In genomic region chr12:34683375-34683774, GRCm38 (mm10) we compare ENCODE assay signal across 12 mouse cellular contexts.
DNase-seq lines count a peak whose midpoint lies in the region; ATAC-seq and TF ChIP-seq lines count a peak whose summit lies in the region.
"Had no signal": no experiment of that assay in that cellular context is flagged by ENCODE, and none has a peak within 500 bp of the region (broad histone marks: within the 10 kb centered on the region; RNA-seq: fewer than 3 reads in every experiment).

No protein-coding gene starts in this region.

- H3K27me3 ChIP-seq in forebrain, embryonic 14.5 days (replicated peaks; ENCODE audit: control insufficient read depth, insufficient read depth, low read length): no peaks in the 10 kb centered on the region
- no peaks in the 10 kb centered on the region for H3K27me3 ChIP-seq in forebrain, embryonic 16.5 days (replicated peaks; ENCODE audit: control insufficient read depth, insufficient read depth, low read length)
- H3K27me3 ChIP-seq in midbrain, embryonic 14.5 days (ENCODE audit: control insufficient read depth, insufficient read depth, low read length): no peaks in the 10 kb centered on the region
- no peaks in the 10 kb centered on the region for H3K27me3 ChIP-seq in midbrain, embryonic 10.5 days (ENCODE audit: low read depth, poor library complexity, severe bottlenecking)
- H3K27me3 ChIP-seq in kidney, postnatal 0 days (ENCODE audit: insufficient read depth, low read length): no peaks in the 10 kb centered on the region
- H3K27me3 ChIP-seq in midbrain, embryonic 15.5 days (replicated peaks): no peaks in the 10 kb centered on the region
- H3K27me3 ChIP-seq: liver, embryonic 15.5 days had no signal

- H3K4me1 ChIP-seq in forebrain, embryonic 14.5 days (ENCODE audit: control insufficient read depth, insufficient read depth, low read length): no peaks in the 10 kb centered on the region
- H3K4me1 ChIP-seq in forebrain, embryonic 16.5 days (replicated peaks; ENCODE audit: control insufficient read depth, insufficient read depth, low read length): 0 out of 2 replicates have a peak, but pooled peaks cover 4% of the 10 kb centered on the region
- H3K4me1 ChIP-seq in midbrain, embryonic 14.5 days (ENCODE audit: control insufficient read depth, insufficient read depth, low read length): no peaks in the 10 kb centered on the region
- H3K4me1 ChIP-seq in midbrain, embryonic 10.5 days: no peaks in the 10 kb centered on the region
- no peaks in the 10 kb centered on the region for H3K4me1 ChIP-seq in kidney, postnatal 0 days (replicated peaks; ENCODE audit: insufficient read depth, low read length)
- H3K4me1 ChIP-seq in midbrain, embryonic 15.5 days: no peaks in the 10 kb centered on the region
- H3K4me1 ChIP-seq: liver, embryonic 15.5 days had no signal

- H3K9me3 ChIP-seq in forebrain, embryonic 14.5 days (replicated peaks; ENCODE audit: control insufficient read depth, low read length): no peaks in the 10 kb centered on the region
- no peaks in the 10 kb centered on the region for H3K9me3 ChIP-seq in forebrain, embryonic 16.5 days (ENCODE audit: control insufficient read depth, low read length)
- no peaks in the 10 kb centered on the region for H3K9me3 ChIP-seq in midbrain, embryonic 14.5 days (ENCODE audit: control insufficient read depth, low read length)
- H3K9me3 ChIP-seq in midbrain, embryonic 10.5 days (replicated peaks): no peaks in the 10 kb centered on the region
- no peaks in the 10 kb centered on the region for H3K9me3 ChIP-seq in kidney, postnatal 0 days (replicated peaks; ENCODE audit: low read length)
- no peaks in the 10 kb centered on the region for H3K9me3 ChIP-seq in midbrain, embryonic 15.5 days
- H3K9me3 ChIP-seq: liver, embryonic 15.5 days had no signal

- no peak overlapping the region for H3K4me3 ChIP-seq in forebrain, embryonic 14.5 days (ENCODE audit: low read depth, low read length)
- no peak overlapping the region for H3K4me3 ChIP-seq in forebrain, embryonic 16.5 days (replicated peaks; ENCODE audit: low read length)
- H3K4me3 ChIP-seq in midbrain, embryonic 14.5 days (replicated peaks; ENCODE audit: low read depth, low read length): no peak overlapping the region
- H3K4me3 ChIP-seq in midbrain, embryonic 10.5 days: no peak overlapping the region
- H3K4me3 ChIP-seq in kidney, postnatal 0 days (replicated peaks; ENCODE audit: low read depth, low read length): no peak overlapping the region
- H3K4me3 ChIP-seq in midbrain, embryonic 15.5 days: no peak overlapping the region
- H3K4me3 ChIP-seq: layer of hippocampus, adult 2 months; liver, embryonic 15.5 days had no signal

- 37% methylated on average over 4 of the region's 4 CpGs for WGBS in forebrain, embryonic 14.5 days
- 46% methylated on average over 4 of the region's 4 CpGs for WGBS in forebrain, embryonic 16.5 days
- 64% methylated on average over 4 of the region's 4 CpGs for WGBS in midbrain, embryonic 14.5 days
- 67% methylated on average over 4 of the region's 4 CpGs for WGBS in midbrain, embryonic 10.5 days
- WGBS in kidney, postnatal 0 days: 52% methylated on average over 4 of the region's 4 CpGs
- 53% methylated on average over 4 of the region's 4 CpGs for WGBS in midbrain, embryonic 15.5 days

- H3K27ac ChIP-seq in forebrain, embryonic 14.5 days (ENCODE audit: low read depth, low read length): no peak overlapping the region
- H3K27ac ChIP-seq in forebrain, embryonic 16.5 days (ENCODE audit: low read length): no peak overlapping the region
- no peak overlapping the region for H3K27ac ChIP-seq in midbrain, embryonic 14.5 days (replicated peaks; ENCODE audit: low read depth, low read length)
- H3K27ac ChIP-seq in midbrain, embryonic 10.5 days (replicated peaks): no peak overlapping the region
- H3K27ac ChIP-seq in kidney, postnatal 0 days: no peak overlapping the region
- H3K27ac ChIP-seq in midbrain, embryonic 15.5 days: no peak overlapping the region
- H3K27ac ChIP-seq: layer of hippocampus, adult 2 months; liver, embryonic 15.5 days had no signal

- TF ChIP-seq CTCF in kidney, postnatal 0 days (IDR thresholded peaks at IDR 0.05; ENCODE audit: low read depth): no peak

- no peak overlapping the region for H3K4me2 ChIP-seq in forebrain, embryonic 14.5 days (ENCODE audit: low read length)
- no peak overlapping the region for H3K4me2 ChIP-seq in forebrain, embryonic 16.5 days (ENCODE audit: low read length)
- no peak overlapping the region for H3K4me2 ChIP-seq in midbrain, embryonic 14.5 days (ENCODE audit: low read length)
- no peak overlapping the region for H3K4me2 ChIP-seq in kidney, postnatal 0 days (ENCODE audit: low read length)
- no peak overlapping the region for H3K4me2 ChIP-seq in midbrain, embryonic 15.5 days
- H3K4me2 ChIP-seq: liver, embryonic 15.5 days had no signal

- peak; percentile 44 for DNase-seq in forebrain, embryonic 14.5 days (ENCODE audit: low spot score)
- DNase-seq in midbrain, embryonic 14.5 days: peak; percentile 39
- DNase-seq in midbrain, embryonic 10.5 days (ENCODE audit: low spot score): no peak
- DNase-seq in kidney, postnatal 0 days (ENCODE audit: low spot score): peak; percentile 40
- no peak for DNase-seq in left cerebral cortex, adult 9 months (ENCODE audit: low spot score in 2 of 2)
- DNase-seq: heart, adult 11 months; thymus, postnatal 4 days had no signal

- no peak overlapping the region for H3K9ac ChIP-seq in forebrain, embryonic 14.5 days (ENCODE audit: low read length)
- H3K9ac ChIP-seq in forebrain, embryonic 16.5 days (replicated peaks; ENCODE audit: low read depth, low read length): no peak overlapping the region
- no peak overlapping the region for H3K9ac ChIP-seq in midbrain, embryonic 14.5 days (replicated peaks; ENCODE audit: low read length)
- no peak overlapping the region for H3K9ac ChIP-seq in kidney, postnatal 0 days (ENCODE audit: low read depth, low read length)
- no peak overlapping the region for H3K9ac ChIP-seq in midbrain, embryonic 15.5 days
- H3K9ac ChIP-seq: liver, embryonic 15.5 days had no signal

- peak; percentile 68; the same call in 1 of the 2 replicates for ATAC-seq in forebrain, embryonic 14.5 days
- ATAC-seq in forebrain, embryonic 16.5 days: no peak
- no peak; the same call in 1 of the 2 replicates for ATAC-seq in midbrain, embryonic 14.5 days (ENCODE audit: low FRiP score, low TSS enrichment)
- no peak for ATAC-seq in kidney, postnatal 0 days (replicated peaks; ENCODE audit: low FRiP score, low read depth)
- ATAC-seq in midbrain, embryonic 15.5 days (replicated peaks): peak; percentile 63
- ATAC-seq in monocyte, adult 5-6 weeks (replicated peaks; ENCODE audit: insufficient number of reproducible peaks, low FRiP score, low TSS enrichment, poor library complexity, severe bottlenecking): no peak

- no peaks in the 10 kb centered on the region for H3K36me3 ChIP-seq in forebrain, embryonic 14.5 days (ENCODE audit: control insufficient read depth, insufficient read depth, low read length)
- no peaks in the 10 kb centered on the region for H3K36me3 ChIP-seq in forebrain, embryonic 16.5 days (ENCODE audit: control insufficient read depth, insufficient read depth)
- no peaks in the 10 kb centered on the region for H3K36me3 ChIP-seq in midbrain, embryonic 14.5 days (ENCODE audit: control insufficient read depth, insufficient read depth, low read length)
- H3K36me3 ChIP-seq in midbrain, embryonic 10.5 days: no peaks in the 10 kb centered on the region
- no peaks in the 10 kb centered on the region for H3K36me3 ChIP-seq in kidney, postnatal 0 days (ENCODE audit: insufficient read depth, low read length)
- no peaks in the 10 kb centered on the region for H3K36me3 ChIP-seq in midbrain, embryonic 15.5 days (replicated peaks)
- H3K36me3 ChIP-seq: liver, embryonic 15.5 days had no signal

Comparison
In these comparisons a context has a peak if more than half of its experiments do, and no peak if none do; other contexts are left out.
1. ATAC-seq: peak in forebrain, embryonic 14.5 days (single experiment) and midbrain, embryonic 15.5 days (single experiment); none in forebrain, embryonic 16.5 days (single experiment), midbrain, embryonic 14.5 days (single experiment), kidney, postnatal 0 days (single experiment) and monocyte, adult 5-6 weeks (single experiment).
2. DNase-seq: peak in forebrain, embryonic 14.5 days (single experiment), midbrain, embryonic 14.5 days (single experiment) and kidney, postnatal 0 days (single experiment); none in midbrain, embryonic 10.5 days (single experiment) and left cerebral cortex, adult 9 months (0 of 2).